Mouse (Mus musculus) MEL (cell line): ENCODE measurements at regions not wholly inside any gene's neighbourhood (a gene's known extent, or its start where the extent isn't known, plus 50 kb on each side); places are given as distances from the start of the nearest gene placed in this dataset.

Source experiments
- DNase-seq: peaks from one replicate; pipeline ENCODE4 v3.0.0; 2011; ENCODE audit warnings: low read depth, low spot score
- H3K27ac ChIP-seq: 2 replicates; pipeline ENCODE4 v1.5.1; 2012; ENCODE audit warnings: low read depth, mild to moderate bottlenecking, control low read depth, low read length, moderate library complexity; ENCODE audit not compliant: control insufficient read depth
- H3K27me3 ChIP-seq, 2 experiments: fragments of 150-350 bp in 1 of 2; sonication (generic) in 1 of 2; 2 replicates each; pipeline ENCODE4 v1.6.1; 2012; ENCODE audit warnings: low read length in 2 of 2, mild to moderate bottlenecking in 2 of 2, improper control_type of control experiment in 1 of 2, moderate library complexity in 1 of 2; ENCODE audit not compliant: insufficient read depth in 2 of 2, control insufficient read depth in 1 of 2
- H3K36me3 ChIP-seq, 2 experiments: 2 replicates each; pipeline ENCODE4 v1.6.1; 2012 to 2014; ENCODE audit warnings: low read length in 2 of 2, improper control_type of control experiment in 1 of 2, inconsistent platforms in 1 of 2, mild to moderate bottlenecking in 1 of 2; ENCODE audit not compliant: insufficient read depth in 2 of 2, control insufficient read depth in 1 of 2
- H3K4me1 ChIP-seq, 2 experiments: fragments of 150-350 bp in 1 of 2; sonication (generic) in 1 of 2; 2 replicates each; pipeline ENCODE4 v1.6.1; 2012; ENCODE audit warnings: low read length in 2 of 2, improper control_type of control experiment in 1 of 2, mild to moderate bottlenecking in 1 of 2; ENCODE audit not compliant: insufficient read depth in 2 of 2, control insufficient read depth in 1 of 2
- H3K4me3 ChIP-seq, 2 experiments: fragments of 150-350 bp in 1 of 2; sonication (generic) in 1 of 2; 2 replicates each; pipeline ENCODE4 v1.5.1; 2012; ENCODE audit warnings: low read depth in 2 of 2, low read length in 2 of 2, mild to moderate bottlenecking in 2 of 2, moderate library complexity in 2 of 2, control low read depth in 1 of 2, improper control_type of control experiment in 1 of 2; ENCODE audit not compliant: control insufficient read depth in 1 of 2, insufficient read depth in 1 of 2
- H3K79me2 ChIP-seq: 2 replicates; pipeline ENCODE4 v1.6.1; 2012; ENCODE audit warnings: mild to moderate bottlenecking, low read length, moderate library complexity; ENCODE audit not compliant: control insufficient read depth, poor library complexity, insufficient read depth
- H3K9ac ChIP-seq: 2 replicates; pipeline ENCODE4 v1.6.1; 2012; ENCODE audit warnings: low read depth, mild to moderate bottlenecking, control low read depth, low read length, moderate library complexity; ENCODE audit not compliant: control insufficient read depth, poor library complexity, severe bottlenecking
- H3K9me3 ChIP-seq: fragments of 150-350 bp; sonication (generic); replicated peaks from 2 replicates; pipeline ENCODE4 v1.6.1; 2012; ENCODE audit warnings: mild to moderate bottlenecking, low read length, improper control_type of control experiment, moderate library complexity; ENCODE audit not compliant: insufficient read depth
- BHLHE40 ChIP-seq: IDR thresholded peaks from 2 replicates; pipeline ENCODE4 v1.6.1; 2012; ENCODE audit warnings: low read depth, mild to moderate bottlenecking, inconsistent platforms, low read length, improper control_type of control experiment, borderline replicate concordance
- CHD1 ChIP-seq: IDR thresholded peaks from 2 replicates; pipeline ENCODE4 v1.6.1; 2012; ENCODE audit warnings: low read depth, mild to moderate bottlenecking, inconsistent platforms, low read length, improper control_type of control experiment
- E2F4 ChIP-seq: IDR thresholded peaks from 2 replicates; pipeline ENCODE4 v1.6.1; 2011; ENCODE audit warnings: low read depth, low read length, improper control_type of control experiment, borderline replicate concordance
- GABPA ChIP-seq: IDR thresholded peaks from 2 replicates; pipeline ENCODE4 v1.6.1; 2012; ENCODE audit warnings: low read depth, mild to moderate bottlenecking, inconsistent platforms, low read length, improper control_type of control experiment, moderate library complexity
- HCFC1 ChIP-seq: IDR thresholded peaks from 2 replicates; pipeline ENCODE4 v1.6.1; 2012; ENCODE audit warnings: low read depth, mild to moderate bottlenecking, inconsistent platforms, low read length, improper control_type of control experiment, moderate library complexity
- JUND ChIP-seq: IDR thresholded peaks from 2 replicates; pipeline ENCODE4 v1.6.1; 2011; ENCODE audit warnings: low read depth, mild to moderate bottlenecking, improper control_type of control experiment, low read length
- KAT2A ChIP-seq: conservative IDR thresholded peaks from 2 replicates; pipeline ENCODE4 v1.6.1; 2012; ENCODE audit warnings: low read depth, low read length, improper control_type of control experiment, inconsistent platforms
- MAX ChIP-seq: IDR thresholded peaks from 2 replicates; pipeline ENCODE4 v1.6.1; 2011; ENCODE audit warnings: low read length, improper control_type of control experiment
- MYB ChIP-seq: IDR thresholded peaks from 2 replicates; pipeline ENCODE4 v1.6.1; 2011; ENCODE audit warnings: mild to moderate bottlenecking, low read depth, low read length, improper control_type of control experiment
- NELFE ChIP-seq: IDR thresholded peaks from 2 replicates; pipeline ENCODE4 v1.6.1; 2011; ENCODE audit warnings: low read depth, low read length, improper control_type of control experiment
- NRF1 ChIP-seq: IDR thresholded peaks from 2 replicates; pipeline ENCODE4 v1.6.1; 2014; ENCODE audit warnings: low read depth, mild to moderate bottlenecking, inconsistent platforms, low read length, improper control_type of control experiment, moderate library complexity; ENCODE audit not compliant: poor library complexity, insufficient read depth, severe bottlenecking
- POLR2A ChIP-seq, 2 experiments: IDR thresholded peaks; 2 replicates each; pipeline ENCODE4 v1.6.1; 2011 to 2012; ENCODE audit warnings: low read length in 2 of 2, mild to moderate bottlenecking in 2 of 2, control low read depth in 1 of 2, improper control_type of control experiment in 1 of 2, low read depth in 1 of 2, moderate library complexity in 1 of 2; ENCODE audit not compliant: control insufficient read depth in 1 of 2, insufficient read depth in 1 of 2, poor library complexity in 1 of 2
- POLR2AphosphoS5 ChIP-seq: IDR thresholded peaks from 2 replicates; pipeline ENCODE4 v1.6.1; 2012; ENCODE audit warnings: low read depth, borderline replicate concordance, mild to moderate bottlenecking, inconsistent platforms, low read length, moderate library complexity, mixed read lengths
- SIN3A ChIP-seq: IDR thresholded peaks from 2 replicates; pipeline ENCODE4 v1.6.1; 2012; ENCODE audit warnings: low read length, improper control_type of control experiment, inconsistent platforms
- SMC3 ChIP-seq: IDR thresholded peaks from 2 replicates; pipeline ENCODE4 v1.6.1; 2011; ENCODE audit warnings: low read depth, low read length, improper control_type of control experiment
- UBTF ChIP-seq: IDR thresholded peaks from 2 replicates; pipeline ENCODE4 v1.6.1; 2012; ENCODE audit warnings: low read depth, mild to moderate bottlenecking, inconsistent platforms, low read length, improper control_type of control experiment, moderate library complexity, borderline replicate concordance; ENCODE audit not compliant: insufficient read depth
- USF2 ChIP-seq, 2 experiments: IDR thresholded peaks; 2 replicates each; pipeline ENCODE4 v1.6.1; 2011 to 2012; ENCODE audit warnings: improper control_type of control experiment in 2 of 2, low read length in 2 of 2, borderline replicate concordance in 1 of 2, inconsistent platforms in 1 of 2, low read depth in 1 of 2, mild to moderate bottlenecking in 1 of 2; ENCODE audit not compliant: insufficient read depth in 1 of 2

- DNase-seq = no peak
- no peaks in the 10 kb centered on the region for H3K79me2 ChIP-seq
- no peak overlapping the region for H3K4me3 ChIP-seq
- no peaks in the 10 kb centered on the region for H3K9me3 ChIP-seq
- no peaks in the 10 kb centered on the region for H3K36me3 ChIP-seq
- TF ChIP-seq POLR2A (IDR thresholded peaks at IDR 0.05; ENCODE audit: control insufficient read depth in 1 of 2, insufficient read depth in 1 of 2, low read depth in 1 of 2, low read length in 2 of 2, poor library complexity in 1 of 2) (no peak), SIN3A (no peak), NELFE (no peak), HCFC1 (no peak), SMC3 (no peak), MAX (no peak), CHD1 (no peak), E2F4 (no peak)
- no peak overlapping the region for H3K9ac ChIP-seq
- H3K27me3 ChIP-seq = no peaks in the 10 kb centered on the region
- H3K27ac ChIP-seq = no peak overlapping the region
- no peaks in the 10 kb centered on the region for H3K4me1 ChIP-seq
Measured at GRCm38 (mm10) chr3:151269514-151269913, 168.2 kb upstream of the Adgrl4 start.

- TF ChIP-seq BHLHE40 = no peak
- TF ChIP-seq GABPA = no peak
- no peak for TF ChIP-seq NELFE
- TF ChIP-seq USF2 (IDR thresholded peaks at IDR 0.05; ENCODE audit: borderline replicate concordance in 1 of 2, insufficient read depth in 1 of 2, low read depth in 1 of 2, low read length in 2 of 2) = no peak
- no peak for TF ChIP-seq NRF1
- TF ChIP-seq JUND = no peak
- no peak for TF ChIP-seq UBTF
- no peak for TF ChIP-seq SIN3A
- no peak for TF ChIP-seq POLR2AphosphoS5
- TF ChIP-seq CHD1 = no peak
- no peak for TF ChIP-seq KAT2A
- no peak for TF ChIP-seq MYB
- TF ChIP-seq HCFC1 = no peak
Measured at GRCm38 (mm10) chr3:151283829-151284228, 153.9 kb upstream of the Adgrl4 start.

More at GRCm38 (mm10) chr3:151283829-151284228, 153.9 kb upstream of the Adgrl4 start:
- Histone ChIP-seq H3K9ac (no peak overlapping the region), H3K36me3 (no peaks in the 10 kb centered on the region), H3K9me3 (no peaks in the 10 kb centered on the region), H3K4me1 (no peaks in the 10 kb centered on the region), H3K27ac (no peak overlapping the region), H3K79me2 (no peaks in the 10 kb centered on the region), H3K27me3 (no peaks in the 10 kb centered on the region), H3K4me3 (no peak overlapping the region)
- no peak for DNase-seq
